Mouse (Mus musculus) stomach, postnatal 0 days (tissue): ENCODE measurements around the gene Kti12.

ENCODE experiments used
- CTCF ChIP-seq: IDR thresholded peaks from 2 replicates; pipeline ENCODE4 v1.5.1; 2016; ENCODE audit warnings: antibody characterized with exemption, low read depth, mild to moderate bottlenecking, moderate library complexity
- EP300 ChIP-seq: optimal IDR thresholded peaks from 2 replicates; pipeline ENCODE3; 2016; ENCODE audit warnings: antibody characterized with exemption

DNA sequence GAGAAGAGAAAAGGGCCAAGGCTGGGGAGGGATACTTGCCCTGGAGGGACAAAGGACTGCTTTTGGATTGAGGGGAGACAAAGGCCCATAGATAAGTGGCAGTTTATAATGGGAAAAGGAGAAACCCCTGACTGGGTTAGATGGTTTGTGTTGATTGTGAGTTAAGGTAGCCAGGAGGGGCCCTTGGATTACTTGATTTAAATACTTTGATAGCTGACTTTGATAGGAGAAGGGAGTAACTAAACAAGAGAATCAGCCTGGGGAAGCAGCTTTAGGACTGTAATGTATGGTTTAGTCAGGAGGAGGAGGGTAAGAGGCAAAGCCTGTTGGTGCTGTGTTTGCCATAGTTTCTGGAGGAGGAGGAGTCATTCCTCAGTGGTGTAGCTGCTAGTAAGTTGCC, 4.2 kb upstream of the Kti12 start:
- TF ChIP-seq CTCF = no peak
- TF ChIP-seq EP300 = no peak
